Mouse (Mus musculus) heart, embryonic 12.5 days (tissue): ENCODE measurements at regions not wholly inside any gene's neighbourhood (a gene's known extent, or its start where the extent isn't known, plus 50 kb on each side); places are given as distances from the start of the nearest gene placed in this dataset.

ENCODE experiments used
- ATAC-seq: fragments of 200-750 bp; cut with Nextera tagmentation; 2 replicates; pipeline ENCODE4 v1.8.0; 2017; ENCODE audit warnings: moderate TSS enrichment, moderate library complexity; ENCODE audit not compliant: insufficient number of reproducible peaks, low FRiP score
- H3K27ac ChIP-seq: fragments of 300-500 bp; sonication (generic); 2 replicates; pipeline ENCODE4 v1.5.1; 2016; ENCODE audit warnings: mild to moderate bottlenecking, moderate library complexity; ENCODE audit not compliant: poor library complexity, severe bottlenecking
- H3K27me3 ChIP-seq: fragments of 300-500 bp; sonication (generic); replicated peaks from 2 replicates; pipeline ENCODE4 v1.6.1; 2016; ENCODE audit warnings: mild to moderate bottlenecking, moderate library complexity
- H3K36me3 ChIP-seq: fragments of 300-500 bp; sonication (generic); 2 replicates; pipeline ENCODE4 v1.6.1; 2016; ENCODE audit warnings: mild to moderate bottlenecking, moderate library complexity
- H3K4me1 ChIP-seq: fragments of 300-500 bp; sonication (generic); replicated peaks from 2 replicates; pipeline ENCODE4 v1.6.1; 2016; ENCODE audit warnings: mild to moderate bottlenecking
- H3K4me2 ChIP-seq: fragments of 300-500 bp; sonication (generic); 2 replicates; pipeline ENCODE4 v1.6.1; 2016; ENCODE audit warnings: mild to moderate bottlenecking, moderate library complexity
- H3K4me3 ChIP-seq: fragments of 300-500 bp; sonication (generic); 2 replicates; pipeline ENCODE4 v1.5.1; 2016; ENCODE audit warnings: mild to moderate bottlenecking
- H3K9ac ChIP-seq: fragments of 300-500 bp; sonication (generic); 2 replicates; pipeline ENCODE4 v1.6.1; 2016; ENCODE audit warnings: mild to moderate bottlenecking, moderate library complexity
- H3K9me3 ChIP-seq: fragments of 300-500 bp; sonication (generic); replicated peaks from 2 replicates; pipeline ENCODE4 v1.6.1; 2016; ENCODE audit warnings: mild to moderate bottlenecking, moderate library complexity
- WGBS: fragments of 180-500 bp; shearing (Covaris S2); methylation state at CpG from one replicate; pipeline ENCODE4 v1.1.7; 2016; 5-methylcytosine and 5-hydroxymethylcytosine counted together

DNA sequence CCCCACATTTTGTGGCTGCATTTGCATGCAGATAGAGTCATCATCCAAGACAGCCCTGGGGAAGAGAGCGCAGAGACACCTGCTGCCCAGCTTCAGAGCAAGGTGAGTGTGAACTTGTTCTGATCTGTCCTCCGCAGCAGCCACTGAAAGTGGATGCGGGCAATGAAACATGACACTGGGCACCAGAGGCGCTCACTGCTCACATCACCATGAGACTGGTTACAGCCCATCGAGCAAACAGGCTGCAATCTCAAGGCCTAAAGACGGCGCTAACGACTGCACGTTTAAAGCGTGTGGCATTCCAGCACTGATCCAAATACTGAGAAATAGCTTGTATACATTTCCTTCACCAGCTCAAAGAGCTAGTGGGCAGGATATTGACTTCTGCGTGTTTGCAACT is 65.8 kb downstream of the Barhl2 start:
- Histone ChIP-seq H3K27me3 (no peaks in the 10 kb centered on the region), H3K36me3 (no peaks in the 10 kb centered on the region), H3K4me1 (no peaks in the 10 kb centered on the region), H3K4me3 (no peak overlapping the region), H3K9me3 (peaks cover 9% of the 10 kb centered on the region), H3K4me2 (no peak overlapping the region), H3K9ac (no peak overlapping the region), H3K27ac (no peak overlapping the region)
- 63% methylated on average over 11 of the region's 11 CpGs for WGBS
- ATAC-seq, result no peak

DNA sequence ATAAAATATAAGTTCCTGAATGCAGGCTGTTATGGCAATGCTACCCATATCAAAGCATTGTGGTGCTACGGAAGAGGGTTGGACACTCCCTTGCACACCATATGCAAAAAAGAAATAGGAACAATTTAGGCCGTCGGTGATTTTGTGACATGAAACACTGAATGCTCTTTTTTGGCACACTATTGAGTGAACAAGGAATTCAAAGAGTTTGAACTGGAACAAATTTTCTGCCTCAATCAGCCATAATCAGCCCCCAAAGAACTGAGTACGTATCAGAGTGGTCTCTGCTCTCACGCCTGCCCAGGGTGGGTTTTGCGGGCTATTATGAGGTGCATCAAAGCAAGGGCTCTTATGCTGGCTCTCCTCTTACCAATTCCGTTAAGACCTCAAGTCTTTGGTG is 71.3 kb downstream of the Barhl2 start:
- no peak for ATAC-seq
- no peak overlapping the region for H3K9ac ChIP-seq
- no peak overlapping the region for H3K4me3 ChIP-seq
- H3K9me3 ChIP-seq, result peaks cover 9% of the 10 kb centered on the region
- H3K4me1 ChIP-seq, result no peaks in the 10 kb centered on the region
- 84% methylated on average over 7 of the region's 7 CpGs for WGBS
- H3K36me3 ChIP-seq, result no peaks in the 10 kb centered on the region
- no peak overlapping the region for H3K27ac ChIP-seq
- no peak overlapping the region for H3K4me2 ChIP-seq
- H3K27me3 ChIP-seq, result peaks cover 5% of the 10 kb centered on the region; the same call in 1 of the 2 replicates

DNA sequence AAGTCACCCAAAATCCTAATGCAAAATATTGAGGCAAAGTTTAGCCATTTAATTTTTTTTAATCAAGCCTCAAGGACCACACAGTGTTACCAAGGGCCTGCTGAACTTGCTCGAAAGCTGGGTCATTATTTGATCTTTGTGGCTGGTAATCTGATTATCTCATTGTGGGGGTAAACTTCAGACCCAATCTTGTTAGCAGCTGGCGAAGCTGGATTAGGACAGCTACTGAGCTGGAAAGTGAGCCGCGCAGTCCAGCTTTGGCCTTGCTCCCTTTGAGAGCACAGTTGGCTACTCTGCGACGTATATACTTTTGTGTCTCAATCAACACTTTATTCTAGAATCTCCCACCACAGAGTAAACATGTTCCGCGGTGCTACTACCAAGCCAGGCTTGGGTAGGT is 72.1 kb downstream of the Barhl2 start:
- WGBS, result 59% methylated on average over 8 of the region's 8 CpGs
- Histone ChIP-seq H3K4me1 (no peaks in the 10 kb centered on the region), H3K27me3 (peaks cover 5% of the 10 kb centered on the region; the same call in 1 of the 2 replicates)

DNA sequence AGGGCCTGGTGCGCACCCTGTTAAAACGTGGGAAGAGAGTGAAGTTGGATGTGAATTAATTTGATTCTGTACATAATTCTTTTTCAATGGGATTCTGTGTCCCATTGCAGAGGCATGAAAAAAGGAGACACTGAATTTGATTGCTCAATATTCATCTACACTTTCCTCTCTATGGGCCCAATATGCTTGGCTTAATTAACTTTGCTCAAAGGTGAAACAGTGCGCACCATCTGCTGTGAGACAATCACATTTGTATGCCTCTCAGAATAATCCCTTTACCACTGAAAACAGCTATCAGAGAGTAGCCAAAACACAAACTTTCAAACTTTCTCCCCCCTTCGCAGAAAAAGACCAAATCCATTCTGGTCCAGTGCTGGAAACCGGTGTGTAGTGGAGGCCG is 72.7 kb downstream of the Barhl2 start:
- Histone ChIP-seq H3K27ac (no peak overlapping the region), H3K9me3 (peaks cover 4% of the 10 kb centered on the region; the same call in 1 of the 2 replicates), H3K4me3 (no peak overlapping the region), H3K4me1 (no peaks in the 10 kb centered on the region), H3K27me3 (peaks cover 5% of the 10 kb centered on the region; the same call in 1 of the 2 replicates), H3K4me2 (no peak overlapping the region), H3K9ac (no peak overlapping the region), H3K36me3 (no peaks in the 10 kb centered on the region)
- ATAC-seq, result no peak
- 72% methylated on average over 6 of the region's 6 CpGs for WGBS

More for the DNA sequence above, 72.1 kb downstream of the Barhl2 start:
- no peak for ATAC-seq
- Histone ChIP-seq H3K27ac (no peak overlapping the region), H3K36me3 (no peaks in the 10 kb centered on the region), H3K4me3 (no peak overlapping the region), H3K9me3 (peaks cover 6% of the 10 kb centered on the region), H3K9ac (no peak overlapping the region), H3K4me2 (no peak overlapping the region)

DNA sequence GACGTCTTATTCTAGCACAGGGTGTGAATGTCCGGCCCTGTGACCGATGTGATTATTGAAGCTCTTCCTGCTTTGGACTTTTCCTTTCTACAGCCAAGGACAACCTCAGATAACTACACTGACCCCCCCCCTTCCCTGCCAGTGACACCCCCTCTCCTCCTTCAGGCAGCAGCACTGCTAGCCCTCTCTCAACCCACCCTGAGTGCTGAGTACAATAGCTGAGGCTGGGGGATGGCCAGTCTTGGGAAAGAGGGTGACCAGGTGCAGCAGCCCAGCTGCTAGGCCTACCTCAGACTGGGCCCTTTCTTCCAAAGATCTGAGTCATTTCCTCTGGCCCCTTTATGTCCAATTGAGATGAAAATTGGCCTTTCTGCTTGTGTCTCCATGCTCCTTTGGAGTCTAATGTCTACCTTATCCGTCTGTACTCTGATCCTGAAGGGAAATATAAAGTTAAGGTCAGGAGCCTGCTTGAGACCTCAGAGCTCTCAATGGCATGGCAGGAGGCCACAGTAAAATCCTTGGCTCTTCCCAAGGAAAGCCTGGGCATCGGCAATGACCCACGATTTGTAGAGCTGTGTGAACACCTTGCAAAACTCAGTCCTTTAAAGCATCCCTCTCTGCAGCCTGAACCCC is 73.7 kb downstream of the Barhl2 start:
- WGBS, result 61% methylated on average over 6 of the region's 6 CpGs
- no peaks in the 10 kb centered on the region for H3K4me1 ChIP-seq
- H3K27me3 ChIP-seq, result peaks cover 5% of the 10 kb centered on the region; the same call in 1 of the 2 replicates
- H3K9me3 ChIP-seq, result peaks cover 1% of the 10 kb centered on the region; the same call in 1 of the 2 replicates
- no peak overlapping the region for H3K4me3 ChIP-seq
- no peak overlapping the region for H3K27ac ChIP-seq
- ATAC-seq, result no peak
- H3K4me2 ChIP-seq, result no peak overlapping the region
- no peaks in the 10 kb centered on the region for H3K36me3 ChIP-seq
- no peak overlapping the region for H3K9ac ChIP-seq

DNA sequence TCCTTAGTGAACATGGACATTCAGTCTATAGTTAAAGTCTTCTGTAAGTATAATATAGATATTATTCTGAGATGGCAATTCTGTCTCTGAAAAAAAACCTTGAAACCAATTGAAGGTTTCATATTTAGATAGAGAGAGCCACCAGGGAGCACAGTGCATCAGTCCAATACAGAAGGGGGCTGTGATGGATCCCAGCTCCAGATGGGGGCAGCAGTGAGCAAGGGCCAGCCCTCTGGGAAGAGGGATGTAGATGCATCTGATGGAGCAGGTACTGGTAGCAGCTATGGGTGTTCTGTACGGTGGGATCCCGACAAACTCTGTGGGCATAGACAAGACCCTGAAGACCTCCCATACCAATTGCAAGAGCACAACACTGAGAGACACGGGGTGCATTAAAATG is 76.0 kb downstream of the Barhl2 start:
- Histone ChIP-seq H3K27ac (no peak overlapping the region), H3K4me3 (no peak overlapping the region), H3K4me2 (no peak overlapping the region), H3K27me3 (peaks cover 3% of the 10 kb centered on the region; the same call in 1 of the 2 replicates), H3K4me1 (no peaks in the 10 kb centered on the region), H3K36me3 (no peaks in the 10 kb centered on the region), H3K9ac (no peak overlapping the region), H3K9me3 (no peaks in the 10 kb centered on the region)
- 77% methylated on average over 3 of the region's 3 CpGs for WGBS
- no peak for ATAC-seq

DNA sequence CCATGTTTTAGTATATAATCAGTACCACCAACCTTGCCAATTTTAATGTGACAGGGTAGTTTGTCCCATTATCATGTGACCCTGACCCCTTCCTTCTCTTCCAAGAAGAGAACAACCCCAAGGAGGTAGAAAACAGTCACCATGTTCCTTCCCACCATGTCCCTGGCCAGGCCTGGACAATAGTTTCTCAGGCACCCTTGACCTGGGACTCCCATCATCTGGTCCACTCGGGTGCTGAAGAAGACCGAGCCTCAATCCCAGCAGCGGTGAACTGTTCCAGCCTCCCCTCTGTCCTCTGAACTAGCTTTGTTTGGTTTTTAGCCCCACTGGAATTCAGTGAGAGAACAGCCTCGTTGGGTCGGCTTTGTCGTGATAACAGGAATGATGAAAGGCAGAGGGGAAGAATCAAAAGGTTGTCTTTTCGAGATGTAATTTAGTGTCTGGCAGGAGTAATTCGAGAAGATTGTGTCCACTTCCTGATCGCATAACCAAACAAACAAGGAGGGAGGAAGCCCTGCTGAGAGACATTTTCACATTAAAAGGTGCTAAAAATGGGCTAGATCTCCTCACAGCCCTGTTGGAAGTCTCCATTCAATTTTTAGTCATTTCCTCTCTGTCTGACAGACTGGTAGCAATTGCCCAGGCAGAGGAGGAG is 77.2 kb downstream of the Barhl2 start:
- Histone ChIP-seq H3K27ac (no peak overlapping the region), H3K4me1 (no peaks in the 10 kb centered on the region), H3K4me3 (no peak overlapping the region), H3K36me3 (no peaks in the 10 kb centered on the region), H3K27me3 (no peaks in the 10 kb centered on the region), H3K9ac (no peak overlapping the region), H3K9me3 (no peaks in the 10 kb centered on the region), H3K4me2 (no peak overlapping the region)
- 7% methylated on average over 9 of the region's 9 CpGs for WGBS
- ATAC-seq, result no peak

DNA sequence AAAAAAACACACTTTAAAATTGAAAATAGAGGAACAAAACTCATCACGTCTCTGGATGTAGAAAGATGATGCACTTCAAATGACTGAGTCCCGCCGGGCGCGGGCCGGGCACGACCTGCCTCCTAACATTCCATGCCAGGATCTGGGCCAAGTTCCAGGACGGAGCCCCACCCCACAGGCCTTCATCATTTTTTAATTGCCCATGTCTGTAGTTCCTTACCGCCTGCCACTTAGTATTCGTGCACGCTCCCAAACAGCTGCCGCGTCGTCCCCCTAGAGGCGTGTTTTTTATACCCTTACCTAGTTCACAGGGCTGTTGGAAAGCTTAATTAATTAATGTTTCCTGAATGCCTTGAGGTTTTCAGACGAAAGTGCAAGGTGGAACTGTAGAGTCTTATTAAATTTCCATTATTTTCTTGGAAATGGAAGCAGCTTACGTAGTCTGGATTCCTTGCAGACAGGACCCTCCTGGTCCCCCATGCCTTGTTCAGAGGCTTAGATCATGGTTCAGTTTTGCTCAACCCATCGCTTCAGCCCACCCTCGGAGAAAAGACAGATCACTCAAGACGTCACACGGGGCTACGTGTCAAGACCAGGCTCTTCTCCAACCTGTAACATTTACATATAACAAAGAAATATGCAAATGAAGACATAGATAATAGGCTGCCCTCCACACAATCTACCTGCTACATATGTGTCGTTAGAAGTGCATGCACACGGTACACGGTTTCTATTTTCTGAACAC is 81.0 kb downstream of the Barhl2 start:
- no peaks in the 10 kb centered on the region for H3K36me3 ChIP-seq
- H3K27ac ChIP-seq, result no peak overlapping the region
- H3K27me3 ChIP-seq, result no peaks in the 10 kb centered on the region
- H3K9me3 ChIP-seq, result 0 out of 2 replicates have a peak, but pooled peaks cover 12% of the 10 kb centered on the region
- no peak overlapping the region for H3K4me3 ChIP-seq
- no peaks in the 10 kb centered on the region for H3K4me1 ChIP-seq
- no peak for ATAC-seq
- no peak overlapping the region for H3K4me2 ChIP-seq
- 85% methylated on average over 25 of the region's 25 CpGs for WGBS
- no peak overlapping the region for H3K9ac ChIP-seq

DNA sequence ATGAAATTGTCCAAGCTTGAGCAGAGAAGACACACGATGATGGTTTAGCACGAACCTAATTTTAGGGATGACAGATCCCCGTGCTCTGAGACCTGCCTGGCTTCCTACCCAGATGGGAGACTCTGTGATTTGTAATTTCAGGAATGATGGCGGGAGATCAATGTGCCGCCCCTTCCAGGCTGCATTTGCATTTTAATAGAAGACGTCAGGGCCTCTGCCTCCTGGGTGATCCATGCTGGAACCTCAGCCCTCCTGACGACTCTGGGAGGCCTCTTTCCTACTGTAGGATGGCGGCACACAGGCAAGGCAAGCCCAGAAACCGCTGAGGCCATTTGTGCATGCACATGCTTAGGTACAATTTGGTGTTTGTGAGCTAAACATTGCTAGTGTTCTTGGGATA is 90.1 kb downstream of the Barhl2 start:
- Histone ChIP-seq H3K27me3 (0 out of 2 replicates have a peak, but pooled peaks cover 3% of the 10 kb centered on the region), H3K27ac (no peak overlapping the region), H3K36me3 (no peaks in the 10 kb centered on the region), H3K4me1 (no peaks in the 10 kb centered on the region), H3K4me2 (no peak overlapping the region), H3K9me3 (0 out of 2 replicates have a peak, but pooled peaks cover 2% of the 10 kb centered on the region), H3K4me3 (no peak overlapping the region), H3K9ac (no peak overlapping the region)
- WGBS, result 36% methylated on average over 9 of the region's 9 CpGs
- ATAC-seq, result no peak

DNA sequence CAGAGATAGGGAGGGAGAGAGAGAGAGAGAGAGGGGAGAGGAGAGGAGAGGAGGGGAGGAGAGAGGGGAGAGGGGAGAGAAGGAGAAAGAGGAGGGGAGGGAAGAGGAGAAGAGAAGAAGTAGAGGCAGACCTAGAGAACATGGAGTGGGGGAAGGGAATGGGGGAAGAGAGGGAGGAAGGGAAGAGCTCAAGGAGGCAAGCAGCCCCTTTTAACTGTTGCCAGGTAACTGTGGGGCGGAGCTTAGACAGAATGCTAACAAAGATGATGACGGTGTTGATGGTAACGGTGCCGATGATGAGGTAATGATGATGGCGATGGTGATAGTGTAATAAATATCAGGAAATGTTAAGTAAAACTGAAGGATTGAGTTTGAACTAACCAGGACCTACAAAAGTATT is 90.7 kb downstream of the Barhl2 start:
- Histone ChIP-seq H3K9me3 (no peaks in the 10 kb centered on the region), H3K4me1 (no peaks in the 10 kb centered on the region), H3K9ac (no peak overlapping the region), H3K27me3 (0 out of 2 replicates have a peak, but pooled peaks cover 3% of the 10 kb centered on the region), H3K36me3 (no peaks in the 10 kb centered on the region), H3K4me2 (no peak overlapping the region), H3K4me3 (no peak overlapping the region), H3K27ac (no peak overlapping the region)
- WGBS, result 61% methylated on average over 5 of the region's 5 CpGs
- ATAC-seq, result no peak

DNA sequence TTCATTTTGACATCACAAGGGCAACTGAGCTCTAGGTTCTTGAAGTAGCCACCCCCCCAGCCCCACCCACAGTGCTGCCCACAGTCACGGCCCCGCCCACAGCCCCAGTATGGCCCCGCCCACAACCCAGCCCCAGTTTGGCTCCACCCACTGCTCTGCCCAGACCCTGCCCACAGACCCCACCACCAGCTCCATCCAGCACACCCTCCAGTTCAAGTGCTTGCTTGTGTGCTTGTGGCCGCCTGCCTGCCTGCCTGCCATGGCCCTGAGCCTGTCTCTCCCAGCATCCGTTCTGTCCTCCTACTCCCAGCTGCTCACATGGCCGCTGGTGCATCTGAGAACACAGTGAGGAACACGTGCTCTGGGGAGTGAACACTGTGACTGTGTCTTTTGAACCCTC is 92.0 kb downstream of the Barhl2 start:
- H3K9ac ChIP-seq, result no peak overlapping the region
- 0 out of 2 replicates have a peak, but pooled peaks cover 3% of the 10 kb centered on the region for H3K27me3 ChIP-seq
- no peaks in the 10 kb centered on the region for H3K4me1 ChIP-seq
- no peaks in the 10 kb centered on the region for H3K36me3 ChIP-seq
- no peaks in the 10 kb centered on the region; the same call in 1 of the 2 replicates for H3K9me3 ChIP-seq
- no peak overlapping the region for H3K27ac ChIP-seq
- no peak overlapping the region for H3K4me3 ChIP-seq
- ATAC-seq, result no peak
- WGBS, result 78% methylated on average over 7 of the region's 7 CpGs
- H3K4me2 ChIP-seq, result no peak overlapping the region
